Mouse (Mus musculus) CD4-positive, CD25-positive, alpha-beta regulatory T cell, adult 4 months (primary cell): ENCODE measurements at regions not wholly inside any gene's neighbourhood (a gene's known extent, or its start where the extent isn't known, plus 50 kb on each side); places are given as distances from the start of the nearest gene placed in this dataset.

Experiments used
- ATAC-seq: one replicate; pipeline ENCODE4 v1.8.0; 2017

- no peak for ATAC-seq
Observed at GRCm38 (mm10) chr14:25383169-25383824, 75.7 kb upstream of the Zmiz1 start.

- ATAC-seq = no peak
Observed at GRCm38 (mm10) chr14:25385644-25386043, 73.3 kb upstream of the Zmiz1 start.

- no peak for ATAC-seq
Observed at GRCm38 (mm10) chr14:25387780-25388179, 71.2 kb upstream of the Zmiz1 start.

DNA sequence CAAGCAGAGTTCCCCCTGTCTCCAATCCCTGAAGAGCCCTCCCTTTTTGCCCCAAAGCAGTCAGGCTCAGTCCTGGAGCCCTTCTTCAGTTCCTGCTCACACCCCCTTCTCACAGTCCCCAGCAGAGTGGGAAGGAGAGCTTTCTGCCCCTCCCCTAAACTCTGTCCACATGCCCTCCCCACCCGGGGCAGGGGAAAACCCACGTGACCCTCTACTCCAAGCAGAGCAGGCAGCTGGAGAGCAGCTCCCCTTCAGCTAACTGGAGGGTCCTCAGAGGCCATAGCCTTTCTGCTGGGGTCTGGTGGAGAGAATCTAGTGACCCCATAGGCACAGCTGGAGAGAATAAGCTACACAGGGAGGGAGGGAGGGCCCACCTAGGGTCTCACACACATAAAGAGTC is 69.7 kb upstream of the Zmiz1 start:
- no peak for ATAC-seq

GRCm38 (mm10) chr14:25392412-25392811 is 66.6 kb upstream of the Zmiz1 start:
- ATAC-seq = peak; percentile 37

DNA sequence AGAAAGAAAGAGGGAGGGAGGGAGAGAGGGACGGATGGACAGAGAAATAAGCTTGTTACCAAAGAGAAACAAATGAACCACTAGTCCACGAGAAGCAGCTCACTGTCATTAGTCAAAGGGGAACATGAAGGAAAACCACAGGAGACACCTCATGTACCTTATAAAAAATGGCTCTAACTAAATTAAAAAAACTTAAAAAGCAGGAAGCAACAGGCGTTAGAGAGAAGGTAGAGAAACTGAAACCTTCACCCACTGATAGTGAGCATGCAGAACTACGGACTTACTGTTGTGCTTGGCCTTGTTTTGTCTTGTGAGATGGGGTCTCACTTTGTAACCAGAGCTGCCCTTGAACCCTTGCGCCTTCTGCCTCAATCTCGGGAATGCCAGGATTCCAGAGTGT is 66.0 kb upstream of the Zmiz1 start:
- no peak for ATAC-seq

DNA sequence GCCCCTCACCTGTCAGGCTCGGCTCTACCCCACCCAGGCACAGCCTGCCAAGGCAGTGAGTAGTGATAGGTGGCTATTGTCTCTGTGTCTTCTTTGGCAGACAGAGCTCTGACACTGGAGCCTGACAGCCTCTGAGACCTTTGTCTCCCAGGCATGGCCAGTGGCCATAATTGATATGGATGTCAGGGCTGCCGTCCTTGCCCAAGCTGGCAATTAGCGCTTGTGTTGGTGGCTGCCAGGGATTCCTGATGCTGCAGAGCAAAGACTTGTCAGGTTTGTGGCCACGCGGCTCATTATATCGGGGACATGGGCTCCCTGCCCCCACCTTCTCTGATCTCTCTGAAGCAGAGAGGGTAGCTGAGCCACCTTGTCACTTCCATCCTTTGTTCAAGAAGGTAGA is 64.1 kb upstream of the Zmiz1 start:
- ATAC-seq = no peak

- no peak for ATAC-seq
Observed at GRCm38 (mm10) chr14:25396990-25397531, 61.9 kb upstream of the Zmiz1 start.

DNA sequence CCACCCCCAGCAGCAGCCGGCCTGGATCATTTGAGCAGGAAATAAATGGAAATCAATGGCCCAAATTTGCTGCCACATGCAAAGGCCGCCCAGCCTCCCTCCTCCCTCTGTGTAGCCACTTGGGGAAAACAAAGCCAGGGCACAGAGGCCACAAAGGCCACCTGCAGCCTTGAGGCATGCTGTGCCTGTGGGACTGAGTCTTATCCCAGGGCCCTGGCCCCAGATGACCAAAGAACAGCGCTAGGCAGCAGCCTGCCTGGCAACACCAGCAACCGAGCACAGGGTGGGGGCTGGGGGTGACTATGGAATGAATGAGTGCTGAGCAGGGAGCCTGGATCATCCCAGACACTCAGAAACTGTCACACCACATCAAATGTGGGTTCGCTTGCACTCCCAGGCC is 61.2 kb upstream of the Zmiz1 start:
- no peak for ATAC-seq

GRCm38 (mm10) chr14:25398745-25399144 is 60.2 kb upstream of the Zmiz1 start:
- no peak for ATAC-seq

GRCm38 (mm10) chr14:25399286-25399685 is 59.7 kb upstream of the Zmiz1 start:
- ATAC-seq = no peak

DNA sequence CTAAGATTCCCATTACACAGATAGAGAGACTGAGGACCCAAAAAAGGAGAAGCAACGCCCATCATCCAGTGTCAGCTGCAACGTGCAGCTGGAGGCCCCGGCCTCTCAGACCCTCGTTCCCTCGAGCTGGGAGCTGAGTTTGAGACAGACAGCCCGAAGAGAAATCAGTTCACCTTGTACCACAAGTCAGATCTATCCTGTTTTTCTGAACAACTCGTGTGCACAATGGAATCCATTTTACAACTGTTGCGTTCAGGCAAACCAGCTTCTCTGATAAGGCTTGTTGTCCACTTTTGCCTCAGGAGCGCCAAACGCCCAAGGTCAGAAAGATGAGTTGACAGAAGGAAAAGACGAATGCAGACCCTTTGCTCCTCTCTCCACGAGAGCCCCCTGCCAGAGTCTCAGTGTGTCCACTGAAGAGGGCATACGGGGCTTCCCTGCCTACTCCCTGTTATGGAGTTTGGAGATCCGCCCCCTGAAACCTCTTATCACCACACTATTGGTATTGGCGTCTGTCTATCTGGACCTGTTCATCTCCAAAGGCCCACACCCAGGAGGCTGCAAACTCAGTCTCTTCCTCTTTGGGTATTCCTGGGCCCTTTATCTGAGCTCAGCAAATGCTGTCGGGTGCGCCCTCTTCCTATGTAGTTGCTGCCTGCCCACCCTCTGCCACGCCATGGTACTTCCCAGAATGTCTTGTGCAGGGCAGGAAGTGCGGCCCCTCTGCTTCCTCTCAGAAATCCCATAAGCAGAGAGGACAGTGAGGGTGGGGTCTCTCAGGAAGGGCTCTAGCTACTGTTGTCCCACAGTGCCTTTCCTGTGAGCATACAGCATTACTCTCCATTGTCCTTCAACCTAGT is 57.7 kb upstream of the Zmiz1 start:
- ATAC-seq = no peak

- no peak for ATAC-seq
Observed at GRCm38 (mm10) chr14:25402409-25402808, 56.6 kb upstream of the Zmiz1 start.

DNA sequence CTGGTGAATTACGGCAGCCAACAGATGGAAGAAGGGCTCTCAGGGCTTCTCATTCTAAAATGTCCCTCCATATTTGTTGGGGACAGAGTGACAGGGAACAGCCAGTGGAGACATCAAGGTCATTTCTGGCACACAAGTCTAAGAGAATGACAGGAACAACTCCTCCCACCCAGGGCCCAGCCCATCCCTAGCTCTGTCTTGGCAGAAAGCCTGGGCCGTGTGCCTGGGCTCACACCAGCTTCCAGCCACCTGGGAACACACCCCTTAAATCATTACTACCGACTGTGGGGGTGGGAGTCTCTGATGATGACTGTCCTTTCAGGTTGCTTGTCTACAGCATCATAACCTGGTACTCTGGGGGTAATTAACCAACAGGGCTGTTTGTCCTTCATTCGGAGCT is 53.8 kb upstream of the Zmiz1 start:
- no peak for ATAC-seq

DNA sequence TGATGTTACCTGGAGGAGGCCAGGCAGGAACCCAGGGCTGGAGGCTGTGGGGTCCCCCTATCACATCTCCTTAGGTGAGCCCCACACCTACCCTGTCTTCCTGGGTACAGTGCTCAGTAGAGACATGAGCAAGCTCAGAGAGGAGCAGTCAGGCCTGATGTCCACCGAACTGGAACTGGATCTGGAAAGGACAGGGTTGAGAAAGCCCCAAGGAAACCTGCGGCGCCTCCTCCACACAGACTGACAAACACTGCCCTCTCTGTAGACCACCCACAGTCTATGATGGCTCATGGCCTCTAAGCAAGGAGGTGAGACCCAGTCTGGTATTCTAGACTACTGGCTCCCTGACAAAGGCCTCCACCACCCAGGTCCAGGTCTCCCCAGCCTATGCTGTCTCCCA is 52.9 kb upstream of the Zmiz1 start:
- ATAC-seq = no peak

DNA sequence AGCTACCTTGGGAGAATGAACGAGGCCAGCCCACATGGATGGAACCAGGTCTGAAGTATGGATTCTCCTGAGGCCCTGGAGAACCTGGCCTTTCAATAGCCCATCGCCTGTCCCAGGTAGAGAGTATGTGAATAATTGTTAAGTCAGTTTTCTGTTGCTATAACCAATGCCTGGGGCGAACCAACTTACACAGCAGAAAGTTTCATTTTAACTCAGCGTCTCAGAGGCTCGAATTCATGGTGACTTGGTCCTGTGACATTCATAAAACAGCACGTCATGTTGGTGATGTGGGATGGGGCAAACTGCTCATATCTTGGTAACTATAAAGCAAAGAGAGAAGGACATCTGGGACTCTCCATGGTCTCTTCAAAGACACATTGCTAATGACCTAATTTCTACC is 52.4 kb upstream of the Zmiz1 start:
- ATAC-seq = no peak

GRCm38 (mm10) chr14:25407111-25407510 is 51.9 kb upstream of the Zmiz1 start:
- no peak for ATAC-seq
